Mouse (Mus musculus) intestine, embryonic 15.5 days (tissue): Measurements from ENCODE around the gene Akr1cl. TPM values are rescaled to one million over a fixed set of nuclear protein-coding genes. Genes with fewer than 3 reads are reported as not detected.
A peak's percentile ranks its signal among the peaks of the same experiment; 100 is the strongest.

Experiments used
- ATAC-seq: fragments of 200-750 bp; cut with Nextera tagmentation; 2 replicates; pipeline ENCODE4 v1.8.0; 2017; ENCODE audit warnings: moderate TSS enrichment, moderate library complexity
- H3K27ac ChIP-seq: fragments of 300-500 bp; sonication (generic); 2 replicates; pipeline ENCODE4 v1.5.1; 2015; ENCODE audit warnings: mild to moderate bottlenecking, inconsistent platforms
- H3K27me3 ChIP-seq: fragments of 300-500 bp; sonication (generic); replicated peaks from 2 replicates; pipeline ENCODE4 v1.6.1; 2015; ENCODE audit warnings: inconsistent platforms
- H3K36me3 ChIP-seq: fragments of 300-500 bp; sonication (generic); 2 replicates; pipeline ENCODE4 v1.6.1; 2015; ENCODE audit warnings: inconsistent platforms
- H3K4me1 ChIP-seq: fragments of 300-500 bp; sonication (generic); replicated peaks from 2 replicates; pipeline ENCODE4 v1.6.1; 2015; ENCODE audit warnings: inconsistent platforms
- H3K4me2 ChIP-seq: fragments of 300-500 bp; sonication (generic); replicated peaks from 2 replicates; pipeline ENCODE4 v1.6.1; 2015; ENCODE audit warnings: mild to moderate bottlenecking, inconsistent platforms
- H3K4me3 ChIP-seq: fragments of 300-500 bp; sonication (generic); replicated peaks from 2 replicates; pipeline ENCODE4 v1.5.1; 2015; ENCODE audit warnings: inconsistent platforms
- H3K9ac ChIP-seq: fragments of 300-500 bp; sonication (generic); 2 replicates; pipeline ENCODE4 v1.6.1; 2015; ENCODE audit warnings: inconsistent platforms
- H3K9me3 ChIP-seq: fragments of 300-500 bp; sonication (generic); 2 replicates; pipeline ENCODE4 v1.6.1; 2016; ENCODE audit warnings: inconsistent platforms
- WGBS: fragments of 180-500 bp; shearing (Covaris S2); methylation state at CpG from one replicate; pipeline ENCODE4 v1.1.7; 2015; 5-methylcytosine and 5-hydroxymethylcytosine counted together
- polyA plus RNA-seq: library from polyadenylated mRNA; unstranded; fragments of >200 nt; fragmentation: Nextera tagmentation; extraction: Ambion mirVana; gene quantifications from 2 replicates; pipeline ENCODE4 v1.2.1, GENCODE M21; 2015

The Akr1cl gene
- polyA plus RNA-seq, 1 experiment from 2014 or later, result 0.49 TPM

GRCm38 (mm10) chr1:65041837-65042236 is 9.3 kb upstream of the Akr1cl start:
- WGBS, result 95% methylated on average over 3 of the region's 3 CpGs
- Histone ChIP-seq H3K27me3 (no peaks in the 10 kb centered on the region), H3K4me3 (no peak overlapping the region), H3K9ac (no peak overlapping the region), H3K4me1 (no peaks in the 10 kb centered on the region), H3K36me3 (no peaks in the 10 kb centered on the region), H3K9me3 (no peaks in the 10 kb centered on the region), H3K27ac (no peak overlapping the region), H3K4me2 (no peak overlapping the region)
- no peak for ATAC-seq

GRCm38 (mm10) chr1:65040806-65041205 is 8.2 kb upstream of the Akr1cl start:
- no peak for ATAC-seq
- H3K4me3 ChIP-seq, result no peak overlapping the region
- no peak overlapping the region for H3K27ac ChIP-seq
- WGBS, result 64% methylated on average over 6 of the region's 6 CpGs
- no peak overlapping the region for H3K9ac ChIP-seq
- H3K9me3 ChIP-seq, result no peaks in the 10 kb centered on the region
- no peak overlapping the region for H3K4me2 ChIP-seq
- H3K4me1 ChIP-seq, result no peaks in the 10 kb centered on the region
- no peaks in the 10 kb centered on the region for H3K36me3 ChIP-seq
- no peaks in the 10 kb centered on the region for H3K27me3 ChIP-seq

GRCm38 (mm10) chr1:65039679-65040078 is 7.1 kb upstream of the Akr1cl start:
- Histone ChIP-seq H3K27ac (no peak overlapping the region), H3K4me3 (no peak overlapping the region), H3K36me3 (no peaks in the 10 kb centered on the region), H3K27me3 (no peaks in the 10 kb centered on the region), H3K9ac (no peak overlapping the region), H3K4me1 (no peaks in the 10 kb centered on the region), H3K4me2 (no peak overlapping the region), H3K9me3 (no peaks in the 10 kb centered on the region)
- 67% methylated on average over 3 of the region's 3 CpGs for WGBS
- ATAC-seq, result no peak

GRCm38 (mm10) chr1:65037542-65037941 is 5.0 kb upstream of the Akr1cl start:
- H3K27ac ChIP-seq, result no peak overlapping the region
- H3K36me3 ChIP-seq, result no peaks in the 10 kb centered on the region
- H3K4me2 ChIP-seq, result no peak overlapping the region
- no peaks in the 10 kb centered on the region for H3K4me1 ChIP-seq
- no peak overlapping the region for H3K4me3 ChIP-seq
- no peaks in the 10 kb centered on the region for H3K27me3 ChIP-seq
- 63% methylated on average over 2 of the region's 2 CpGs for WGBS
- no peak overlapping the region for H3K9ac ChIP-seq
- no peaks in the 10 kb centered on the region for H3K9me3 ChIP-seq
- no peak for ATAC-seq

- WGBS, result 11% methylated on average over 3 of the region's 3 CpGs
- Histone ChIP-seq H3K27me3 (no peaks in the 10 kb centered on the region), H3K9me3 (no peaks in the 10 kb centered on the region), H3K27ac (no peak overlapping the region), H3K9ac (no peak overlapping the region), H3K36me3 (no peaks in the 10 kb centered on the region), H3K4me1 (no peaks in the 10 kb centered on the region), H3K4me2 (no peak overlapping the region), H3K4me3 (no peak overlapping the region)
- ATAC-seq, result no peak
Observed at GRCm38 (mm10) chr1:65035513-65035912, 3.0 kb upstream of the Akr1cl start.

- WGBS, result 81% methylated on average over 9 of the region's 9 CpGs
- Histone ChIP-seq H3K4me2 (no peak overlapping the region), H3K9me3 (no peaks in the 10 kb centered on the region), H3K4me1 (no peaks in the 10 kb centered on the region), H3K4me3 (no peak overlapping the region), H3K27me3 (no peaks in the 10 kb centered on the region), H3K27ac (no peak overlapping the region), H3K9ac (no peak overlapping the region), H3K36me3 (no peaks in the 10 kb centered on the region)
- ATAC-seq, result no peak
Observed at GRCm38 (mm10) chr1:65028206-65028605, 4.4 kb downstream of the Akr1cl start.

- no peaks in the 10 kb centered on the region for H3K27me3 ChIP-seq
- ATAC-seq, result no peak
- H3K4me1 ChIP-seq, result no peaks in the 10 kb centered on the region
- H3K9me3 ChIP-seq, result no peaks in the 10 kb centered on the region
- 82% methylated on average over 4 of the region's 4 CpGs for WGBS
- H3K4me3 ChIP-seq, result no peak overlapping the region
- no peaks in the 10 kb centered on the region for H3K36me3 ChIP-seq
- H3K4me2 ChIP-seq, result no peak overlapping the region
- no peak overlapping the region for H3K27ac ChIP-seq
- no peak overlapping the region for H3K9ac ChIP-seq
Observed at GRCm38 (mm10) chr1:65012726-65013125, 19.8 kb downstream of the Akr1cl start.

- Histone ChIP-seq H3K4me2 (no peak overlapping the region), H3K4me1 (no peaks in the 10 kb centered on the region), H3K27me3 (no peaks in the 10 kb centered on the region), H3K9me3 (no peaks in the 10 kb centered on the region), H3K4me3 (no peak overlapping the region), H3K36me3 (no peaks in the 10 kb centered on the region), H3K27ac (no peak overlapping the region), H3K9ac (no peak overlapping the region)
- peak; percentile 84 for ATAC-seq
- 13% methylated on average over 9 of the region's 9 CpGs for WGBS
Observed at GRCm38 (mm10) chr1:65010153-65010552, 22.4 kb downstream of the Akr1cl start.

GRCm38 (mm10) chr1:65005575-65005974 is 27.0 kb downstream of the Akr1cl start:
- Histone ChIP-seq H3K36me3 (no peaks in the 10 kb centered on the region), H3K9ac (no peak overlapping the region), H3K4me2 (no peak overlapping the region), H3K27me3 (no peaks in the 10 kb centered on the region), H3K4me3 (no peak overlapping the region), H3K4me1 (no peaks in the 10 kb centered on the region), H3K9me3 (no peaks in the 10 kb centered on the region), H3K27ac (no peak overlapping the region)
- ATAC-seq, result no peak
- WGBS, result 75% methylated on average over 6 of the region's 6 CpGs

- Histone ChIP-seq H3K9me3 (no peaks in the 10 kb centered on the region), H3K36me3 (no peaks in the 10 kb centered on the region), H3K9ac (no peak overlapping the region), H3K27me3 (no peaks in the 10 kb centered on the region), H3K4me1 (no peaks in the 10 kb centered on the region), H3K27ac (no peak overlapping the region), H3K4me3 (no peak overlapping the region), H3K4me2 (no peak overlapping the region)
- ATAC-seq, result no peak
- 67% methylated on average over 4 of the region's 4 CpGs for WGBS
Observed at GRCm38 (mm10) chr1:65004526-65004925, 28.0 kb downstream of the Akr1cl start.

GRCm38 (mm10) chr1:64993206-64993605 is 39.4 kb downstream of the Akr1cl start:
- WGBS, result 59% methylated on average over 4 of the region's 4 CpGs
- H3K4me3 ChIP-seq, result no peak overlapping the region
- H3K36me3 ChIP-seq, result no peaks in the 10 kb centered on the region
- H3K27me3 ChIP-seq, result no peaks in the 10 kb centered on the region
- no peaks in the 10 kb centered on the region for H3K9me3 ChIP-seq
- H3K4me1 ChIP-seq, result no peaks in the 10 kb centered on the region
- no peak overlapping the region for H3K9ac ChIP-seq
- no peak overlapping the region for H3K27ac ChIP-seq
- H3K4me2 ChIP-seq, result no peak overlapping the region
- ATAC-seq, result no peak

- Histone ChIP-seq H3K4me3 (no peak overlapping the region), H3K27me3 (no peaks in the 10 kb centered on the region), H3K9me3 (no peaks in the 10 kb centered on the region), H3K27ac (no peak overlapping the region), H3K9ac (no peak overlapping the region), H3K4me1 (no peaks in the 10 kb centered on the region), H3K4me2 (no peak overlapping the region), H3K36me3 (no peaks in the 10 kb centered on the region)
- ATAC-seq, result no peak
Observed at GRCm38 (mm10) chr1:64988176-64988575, 44.4 kb downstream of the Akr1cl start.

GRCm38 (mm10) chr1:64986120-64986519 is 46.4 kb downstream of the Akr1cl start:
- 42% methylated on average over 7 of the region's 7 CpGs for WGBS
- Histone ChIP-seq H3K9me3 (no peaks in the 10 kb centered on the region), H3K27ac (no peak overlapping the region), H3K9ac (no peak overlapping the region), H3K36me3 (no peaks in the 10 kb centered on the region), H3K27me3 (no peaks in the 10 kb centered on the region), H3K4me2 (no peak overlapping the region), H3K4me3 (no peak overlapping the region), H3K4me1 (no peaks in the 10 kb centered on the region)
- no peak; the same call in 1 of the 2 replicates for ATAC-seq

GRCm38 (mm10) chr1:64983247-64983646 is 49.3 kb downstream of the Akr1cl start:
- Histone ChIP-seq H3K36me3 (no peaks in the 10 kb centered on the region), H3K4me2 (no peak overlapping the region), H3K27me3 (no peaks in the 10 kb centered on the region), H3K27ac (no peak overlapping the region), H3K9ac (no peak overlapping the region), H3K9me3 (no peaks in the 10 kb centered on the region), H3K4me1 (no peaks in the 10 kb centered on the region), H3K4me3 (no peak overlapping the region)
- ATAC-seq, result no peak
- 69% methylated on average over 3 of the region's 3 CpGs for WGBS
